Mouse (Mus musculus): ENCODE measurements around the gene Ntrk3.
A peak's percentile ranks its signal among the peaks of the same experiment; 100 is the strongest.

Ntrk3 gene

DNA sequence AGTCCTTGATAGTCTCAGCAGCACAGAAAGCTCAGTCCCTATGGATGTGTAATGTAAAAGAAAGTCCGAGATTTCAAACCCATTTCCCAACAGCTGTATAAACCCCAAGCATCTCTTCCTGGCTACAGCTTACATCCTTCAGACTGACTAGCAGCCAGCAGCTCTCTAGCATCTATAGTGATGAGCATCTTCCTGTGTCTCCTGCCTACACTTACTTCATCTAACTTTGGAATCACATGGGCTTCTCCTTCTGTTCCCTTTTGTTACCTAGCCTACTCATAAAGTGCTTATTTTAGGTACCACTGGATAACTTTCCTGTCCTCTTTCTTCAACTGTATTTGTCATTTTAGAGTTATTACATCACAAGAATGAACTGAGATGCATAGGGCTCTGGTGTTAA, 432.0 kb downstream of the Ntrk3 start:
- DNase-seq, result no peak

DNA sequence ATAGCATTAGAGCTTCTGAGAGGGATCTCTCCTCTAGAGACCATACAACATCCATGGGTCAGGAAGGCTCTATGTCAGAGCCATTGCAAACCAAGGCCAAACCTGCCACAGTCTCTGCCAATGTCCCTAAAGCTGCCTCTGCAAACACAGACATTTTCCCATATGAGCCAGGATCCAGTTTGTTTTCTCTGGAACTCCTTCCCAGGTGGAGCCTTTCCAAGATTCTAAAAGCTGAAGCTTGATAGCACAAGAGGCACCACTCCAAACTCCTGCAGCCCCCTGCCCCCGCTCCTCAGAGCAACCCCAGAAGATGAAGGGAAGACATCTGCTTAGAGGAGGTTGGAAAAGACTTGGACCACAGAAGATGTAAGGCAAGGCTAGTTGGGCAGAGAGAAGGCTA, 432.8 kb downstream of the Ntrk3 start:
- DNase-seq, result no peak

DNA sequence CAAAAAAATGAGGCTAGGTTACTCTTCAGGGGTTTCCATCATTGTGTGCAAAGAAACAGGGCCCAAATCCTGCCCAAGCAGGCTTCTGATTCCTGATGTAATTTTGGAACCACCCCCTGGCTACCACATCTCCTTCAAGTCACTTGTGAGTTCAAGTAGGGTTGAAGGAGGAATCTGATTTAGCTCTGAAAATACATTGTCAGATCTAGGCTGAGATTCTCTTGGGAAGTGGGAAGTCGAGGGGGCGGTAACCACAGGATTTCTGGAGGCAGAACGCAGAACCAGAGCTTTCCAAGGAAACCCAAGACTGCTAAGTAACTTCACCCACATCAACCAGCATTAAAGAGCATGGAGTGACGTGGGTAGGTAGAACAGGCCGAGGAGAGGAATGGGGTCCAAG, 440.5 kb downstream of the Ntrk3 start:
- DNase-seq, result no peak

DNA sequence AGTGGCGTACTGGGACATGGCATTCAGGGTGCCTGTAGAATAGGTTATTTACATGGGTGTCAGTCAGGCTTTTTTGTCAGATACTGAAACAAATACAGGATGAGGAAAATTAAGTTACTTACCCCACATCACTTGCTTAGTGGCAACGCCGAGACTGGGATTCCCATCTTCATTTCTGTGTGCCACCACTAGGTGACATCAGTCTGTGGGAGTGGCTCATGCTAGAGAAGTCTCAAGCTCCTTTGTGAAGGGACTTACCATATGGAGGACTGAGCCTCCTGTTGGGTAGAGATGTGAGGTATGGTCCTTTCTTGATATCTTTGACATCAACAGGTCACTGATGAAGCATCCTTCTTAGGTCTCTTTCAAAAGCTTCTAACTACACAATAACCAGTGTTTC, 443.5 kb downstream of the Ntrk3 start:
- no peak for DNase-seq

DNA sequence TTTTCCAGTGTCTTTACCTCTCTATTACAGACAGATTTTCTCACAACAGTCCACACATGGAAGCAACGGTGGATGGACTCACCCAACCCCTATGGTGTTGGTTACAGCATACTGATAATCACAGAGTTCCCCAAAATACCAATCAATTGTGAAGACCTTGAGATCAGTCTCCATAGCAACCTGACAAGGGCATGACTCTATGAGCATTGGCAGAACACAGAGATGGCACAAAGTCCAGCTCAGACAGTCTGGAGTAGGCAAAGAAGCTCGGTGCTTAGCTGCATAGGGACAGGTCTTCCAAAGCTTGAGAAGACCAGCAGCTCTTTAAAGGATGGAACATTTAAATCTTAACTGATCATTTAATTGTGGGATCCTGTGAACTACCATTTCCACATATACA, 447.6 kb downstream of the Ntrk3 start:
- DNase-seq, result no peak

DNA sequence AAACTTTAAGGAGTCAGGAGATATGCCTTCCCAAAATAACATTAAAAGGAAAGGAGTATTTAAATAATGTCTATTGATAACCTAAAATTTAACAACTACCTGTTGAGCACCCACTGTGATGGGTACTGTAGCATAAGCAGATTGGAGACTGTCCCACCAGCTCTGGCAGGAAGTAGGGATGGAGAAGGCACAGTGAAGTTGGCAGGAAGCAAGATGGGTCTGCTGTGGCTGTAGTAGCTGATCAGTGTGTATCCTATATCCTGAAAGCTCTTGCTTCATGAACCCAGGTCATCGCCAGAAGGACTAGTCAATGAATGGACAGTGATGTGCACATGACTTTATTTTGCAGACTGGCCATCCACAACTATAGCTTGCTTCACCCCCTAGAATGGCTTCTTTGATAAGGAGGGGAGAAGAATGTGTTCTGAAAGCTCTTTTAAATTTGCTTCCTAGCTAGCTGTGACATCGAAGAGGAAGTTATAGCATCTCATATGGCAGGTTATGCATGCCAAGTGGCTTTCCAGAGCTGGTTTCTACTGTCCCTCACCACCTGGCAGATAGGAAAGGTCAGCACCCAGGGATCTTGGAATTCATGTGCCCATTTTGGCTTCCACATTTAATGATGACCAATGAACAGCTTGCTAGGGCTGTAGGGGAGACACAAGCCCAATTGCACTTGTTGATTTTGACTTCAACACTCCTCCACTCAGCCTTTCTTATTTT, 451.1 kb downstream of the Ntrk3 start:
- peak; percentile 87 for DNase-seq

DNA sequence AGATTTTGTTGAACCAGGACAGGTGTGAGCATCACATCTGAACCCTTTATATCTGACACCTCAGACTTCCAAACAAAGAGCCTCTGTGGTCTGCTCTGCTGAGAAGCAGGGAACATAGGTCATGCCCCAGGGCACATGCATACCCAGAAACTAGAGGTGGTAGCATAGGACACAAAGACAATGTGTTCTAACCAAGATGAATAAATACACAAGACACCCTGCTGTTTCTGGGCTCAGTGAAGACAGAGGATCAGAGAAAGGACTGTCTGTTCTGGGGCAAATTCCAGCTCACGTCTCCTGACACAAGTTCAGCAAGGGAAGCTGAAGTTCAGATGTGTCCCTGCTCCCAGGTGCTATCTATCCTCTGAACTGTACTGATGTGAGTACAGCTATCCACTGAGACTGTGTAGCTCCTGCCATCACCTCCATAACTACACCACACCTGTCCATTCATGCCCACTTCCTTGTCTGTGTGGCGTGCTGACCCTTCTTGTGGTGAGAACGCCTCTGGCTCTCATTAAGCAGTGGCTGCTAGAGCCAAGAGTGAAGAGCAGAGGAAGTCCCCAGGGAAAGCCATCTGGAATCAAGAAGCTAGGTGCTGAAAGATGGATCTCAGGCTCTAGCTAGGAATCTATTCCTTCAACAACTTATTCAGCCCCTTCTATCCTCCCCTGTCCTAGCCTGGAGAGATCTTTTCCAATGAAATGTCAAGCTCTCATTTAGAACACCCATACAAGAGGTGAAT, 468.1 kb downstream of the Ntrk3 start:
- no peak for DNase-seq

DNA sequence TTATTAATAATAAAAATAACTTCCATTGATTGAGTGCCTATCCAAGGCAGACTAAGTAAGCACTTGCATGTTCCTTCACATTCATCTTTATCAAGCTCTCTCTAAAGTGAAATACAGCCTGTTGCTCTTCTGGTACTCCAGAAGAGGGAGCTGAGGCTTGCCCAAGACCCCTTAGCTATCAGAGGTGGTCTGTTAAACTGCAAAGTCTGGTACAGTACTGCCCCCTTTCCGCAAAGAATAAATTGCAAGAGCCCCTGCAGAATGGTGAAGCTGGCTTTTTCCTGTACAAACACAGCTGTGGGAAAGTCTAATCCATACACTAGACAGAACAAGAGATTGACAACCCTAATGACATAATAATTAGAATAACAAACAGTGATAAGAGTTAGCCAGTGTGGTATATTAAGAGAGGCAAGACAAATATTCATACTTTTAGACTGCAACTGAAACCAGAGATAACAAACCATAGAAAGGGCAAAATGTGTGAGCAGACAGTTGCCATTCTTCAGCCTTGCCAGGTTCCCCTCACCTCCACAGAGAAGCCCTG, 470.3 kb downstream of the Ntrk3 start:
- no peak for DNase-seq

DNA sequence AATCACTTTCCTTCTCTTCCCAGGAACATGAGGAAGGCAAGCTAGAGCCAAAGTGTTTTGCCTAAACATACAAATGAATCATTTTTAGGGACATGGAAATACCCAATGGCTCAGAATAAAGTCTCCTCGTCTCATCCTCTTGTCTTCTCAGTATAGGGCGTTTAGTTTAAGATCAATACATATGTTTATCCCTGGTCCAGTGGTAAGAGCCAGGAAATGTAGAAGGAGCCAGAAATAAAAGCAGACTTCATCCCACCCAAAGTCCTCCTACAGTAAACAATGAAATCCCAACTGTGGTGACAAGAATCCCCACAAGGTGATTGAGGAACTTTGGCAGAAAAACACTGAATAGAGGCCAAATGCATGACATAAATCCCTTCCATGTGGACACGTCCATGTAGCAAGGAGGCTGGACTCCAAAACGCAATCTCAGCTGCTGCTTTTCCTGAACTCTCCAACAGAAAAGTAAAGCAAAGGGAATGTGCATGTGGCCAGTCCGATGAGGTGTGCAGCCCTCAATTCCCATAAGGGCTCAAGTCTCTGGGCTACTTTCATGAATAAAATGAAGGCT, 473.3 kb downstream of the Ntrk3 start:
- no peak for DNase-seq

DNA sequence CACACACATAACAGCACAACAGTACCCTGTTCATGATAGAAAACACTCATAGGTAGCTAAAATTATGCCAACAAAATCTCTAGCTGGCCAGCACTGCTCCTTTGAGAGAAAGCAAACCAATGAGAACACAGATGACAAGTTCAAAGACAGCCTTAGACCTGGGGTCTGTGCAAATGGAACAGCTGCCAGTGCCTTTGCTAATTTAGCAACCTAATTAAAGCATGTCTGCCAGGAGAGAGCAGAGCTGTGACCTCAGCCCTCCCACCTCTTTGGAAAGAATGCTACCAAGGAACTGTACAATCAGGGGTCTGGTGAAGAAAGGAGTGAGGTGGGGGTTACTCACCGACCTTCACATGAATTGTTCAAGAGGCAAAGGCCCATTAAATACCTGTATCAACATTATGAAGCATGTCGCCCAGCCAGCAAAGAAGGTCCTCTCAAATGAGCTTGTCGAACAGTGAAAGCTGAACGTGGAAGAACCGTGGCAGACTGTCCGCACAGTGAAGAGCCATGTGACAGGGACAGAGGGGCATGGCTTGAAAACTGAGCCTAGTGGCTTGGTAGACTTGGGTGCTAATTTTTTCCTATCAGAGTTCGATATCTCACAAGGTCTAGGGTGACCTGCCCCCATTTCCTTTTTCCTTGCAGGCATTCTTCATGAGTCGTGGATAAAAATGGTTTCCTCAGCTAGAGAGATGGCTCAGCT, 476.2 kb downstream of the Ntrk3 start:
- DNase-seq, result no peak

DNA sequence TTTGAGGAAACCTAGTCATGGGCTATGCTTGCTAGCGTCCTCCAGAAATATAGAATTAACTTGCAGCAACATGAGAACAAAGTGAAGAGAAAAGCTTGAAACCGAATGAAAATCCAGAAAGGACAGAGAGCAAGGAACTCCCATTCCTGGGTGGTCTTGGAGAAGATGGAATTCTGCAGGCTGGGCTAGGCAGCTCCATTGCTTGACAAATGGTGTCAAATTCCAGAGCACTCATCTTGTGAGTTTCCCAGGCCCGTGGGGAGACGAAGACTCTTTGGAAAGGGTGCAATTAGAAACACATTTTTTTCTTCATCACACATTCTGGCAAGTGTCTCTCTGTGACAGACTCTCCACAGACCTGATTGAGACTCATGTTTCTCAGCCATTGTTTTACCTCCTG, 479.7 kb downstream of the Ntrk3 start:
- DNase-seq, result no peak

DNA sequence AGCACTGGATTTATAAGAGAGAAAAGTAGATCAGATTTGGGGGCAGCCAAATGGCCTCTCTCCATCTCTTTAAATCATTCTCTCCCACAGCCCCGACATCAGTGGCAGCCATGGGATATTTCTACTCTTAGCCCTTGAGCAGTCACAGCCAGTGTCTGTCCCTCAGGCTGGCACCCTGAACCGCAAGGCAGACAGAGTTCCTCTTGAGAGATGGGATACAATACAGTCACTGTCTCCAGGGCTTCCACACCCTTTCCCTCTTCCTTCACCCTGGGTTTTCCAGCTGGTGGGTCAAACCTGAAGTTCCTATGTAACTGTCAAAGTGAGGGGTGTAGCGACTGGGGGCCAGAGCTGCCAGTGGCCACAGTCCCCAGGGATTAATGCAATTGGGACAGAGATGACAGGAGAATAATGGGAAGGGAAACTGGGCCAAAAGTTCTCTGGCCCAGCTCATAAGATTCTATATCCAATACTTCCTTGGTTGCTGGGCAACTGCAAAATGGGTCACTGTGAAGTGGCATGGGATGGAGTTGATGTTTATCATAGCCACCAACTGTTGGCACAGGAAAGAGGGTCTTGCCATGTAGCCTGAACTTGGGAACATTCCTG, 483.9 kb downstream of the Ntrk3 start:
- DNase-seq, result no peak

DNA sequence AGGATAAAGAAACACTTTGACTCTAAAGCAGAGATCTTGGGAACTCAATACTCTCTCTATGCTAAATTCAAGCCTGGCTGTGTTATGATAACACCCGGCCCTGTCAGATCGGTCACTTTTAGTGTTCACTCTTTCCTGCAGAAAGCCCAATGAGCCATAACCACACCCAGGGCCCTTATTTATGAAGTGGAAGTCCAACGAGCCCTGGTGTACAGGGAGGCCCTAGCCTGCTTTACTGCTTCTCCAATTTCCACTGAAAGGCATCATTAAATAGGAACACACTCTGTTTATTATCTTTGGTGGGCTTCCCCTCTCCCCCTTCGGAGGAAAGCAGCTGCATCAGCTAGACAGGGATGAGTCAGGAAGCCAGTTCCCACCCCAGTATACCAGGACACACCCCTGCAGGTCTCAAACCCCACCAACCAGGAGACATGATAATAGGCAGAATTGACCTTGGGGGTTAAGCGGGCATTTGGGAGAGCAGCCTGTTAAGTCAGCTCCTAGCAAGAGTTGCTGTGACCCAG, 489.6 kb downstream of the Ntrk3 start:
- DNase-seq, result no peak

DNA sequence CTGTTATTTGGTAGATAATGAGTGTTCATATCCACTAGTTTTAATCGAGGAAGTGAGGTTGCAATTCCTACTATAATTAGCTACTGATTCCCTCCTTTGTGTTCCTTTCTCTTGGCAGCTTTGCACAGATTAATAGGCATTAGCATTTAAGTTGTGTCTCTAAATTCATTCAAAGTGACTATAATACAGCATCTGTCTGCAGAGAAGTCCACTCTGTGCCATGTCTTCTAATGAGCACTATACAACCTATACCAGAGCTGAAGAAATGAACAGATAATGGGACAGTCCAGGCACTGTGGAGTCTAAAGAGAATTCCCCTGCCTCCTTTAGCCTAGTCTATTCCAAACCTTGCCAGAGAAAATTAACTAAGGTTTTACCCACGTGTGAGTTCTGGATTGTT, 498.8 kb downstream of the Ntrk3 start:
- DNase-seq, result no peak

DNA sequence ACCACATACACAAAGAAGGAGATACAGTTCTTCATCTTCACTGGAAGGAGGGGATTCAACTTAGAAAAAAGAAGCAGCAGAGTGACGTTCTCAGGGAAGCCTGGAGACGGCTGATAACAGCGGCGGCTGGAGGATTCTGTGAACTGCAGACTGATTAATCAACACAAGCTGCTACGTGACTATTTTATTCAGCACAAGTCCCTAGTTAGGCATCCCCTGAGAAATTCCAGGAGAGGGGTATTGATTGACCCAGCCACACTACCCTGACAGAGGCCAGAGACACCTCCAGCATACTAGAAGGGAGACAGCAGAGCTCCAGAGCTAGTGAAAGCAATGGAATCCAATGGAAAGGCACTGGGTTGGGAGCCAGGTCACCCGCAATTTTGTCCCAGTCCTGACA, 516.1 kb downstream of the Ntrk3 start:
- no peak for DNase-seq

DNA sequence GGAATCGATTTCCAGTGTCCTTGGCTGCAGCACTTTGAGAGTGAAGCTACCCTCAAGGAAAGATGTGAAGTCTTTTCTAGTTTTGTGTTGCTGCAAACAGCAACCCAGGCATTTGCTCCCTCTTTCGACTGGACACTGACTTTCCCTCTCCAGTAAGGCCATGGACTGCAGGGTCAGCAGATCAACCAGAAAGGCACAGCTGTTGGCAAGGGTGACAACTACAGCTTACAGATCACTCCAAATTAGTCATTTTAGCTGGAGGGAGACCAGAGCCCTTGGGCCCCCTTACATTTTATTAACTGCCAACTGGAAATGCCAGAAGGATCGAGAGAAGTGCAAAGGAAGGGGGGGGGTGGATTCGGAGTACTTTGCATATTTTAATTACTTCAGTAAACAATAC, 516.9 kb downstream of the Ntrk3 start:
- DNase-seq, result no peak

DNA sequence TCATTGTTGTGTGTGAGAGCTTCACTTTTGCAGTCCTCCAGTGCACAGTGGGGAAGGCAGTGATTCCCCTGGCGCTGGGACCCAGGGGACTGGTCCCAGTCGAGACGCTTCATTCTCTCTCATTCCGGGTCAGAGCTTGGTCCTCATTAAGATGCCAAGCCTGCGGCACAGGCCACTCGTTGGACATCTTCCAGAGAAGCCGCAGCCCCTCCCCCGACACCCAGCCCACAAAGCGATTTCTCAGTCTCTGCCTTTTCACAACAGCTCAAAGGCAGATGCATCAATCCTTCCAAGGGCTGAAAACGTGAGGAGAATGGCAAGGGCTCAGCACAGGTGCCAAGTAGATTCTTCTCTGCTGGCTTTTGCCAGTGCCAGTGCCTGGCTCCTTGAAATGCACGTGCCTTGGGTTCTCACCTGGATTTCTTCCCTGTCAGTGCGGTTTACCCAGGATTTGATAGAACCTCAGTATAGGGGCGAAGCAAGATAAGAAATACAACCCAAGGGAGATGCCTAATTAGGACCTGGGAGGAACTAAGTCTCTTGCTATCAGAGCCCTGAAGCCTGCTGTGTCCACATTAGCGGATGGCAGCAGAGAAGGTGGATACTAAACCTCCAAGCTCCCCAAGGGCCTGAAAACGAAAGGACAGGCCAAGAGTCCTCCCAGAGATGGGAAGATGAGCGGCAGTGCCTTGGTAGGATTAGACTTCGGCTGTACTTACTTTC, 546.7 kb downstream of the Ntrk3 start:
- DNase-seq, result peak; percentile 51

DNA sequence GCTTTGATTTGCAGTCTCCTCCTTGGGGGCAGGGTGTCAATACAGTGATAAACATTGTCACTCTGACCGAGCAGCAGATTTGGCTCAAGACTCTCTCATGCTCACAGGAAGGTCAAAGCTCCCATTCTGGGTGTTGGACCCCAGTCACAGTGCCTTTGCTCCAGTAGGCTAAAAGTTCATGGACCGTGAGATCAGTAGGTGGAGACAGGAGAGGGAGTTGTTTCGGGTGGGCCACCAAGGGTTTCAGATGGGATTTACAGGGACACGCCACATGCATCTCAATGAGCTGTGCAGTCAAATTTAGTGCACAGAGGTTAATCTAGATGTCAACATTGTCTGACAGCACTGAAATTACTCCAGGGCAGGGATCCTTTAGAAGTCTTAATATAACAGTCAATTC, 552.2 kb downstream of the Ntrk3 start:
- no peak for DNase-seq

DNA sequence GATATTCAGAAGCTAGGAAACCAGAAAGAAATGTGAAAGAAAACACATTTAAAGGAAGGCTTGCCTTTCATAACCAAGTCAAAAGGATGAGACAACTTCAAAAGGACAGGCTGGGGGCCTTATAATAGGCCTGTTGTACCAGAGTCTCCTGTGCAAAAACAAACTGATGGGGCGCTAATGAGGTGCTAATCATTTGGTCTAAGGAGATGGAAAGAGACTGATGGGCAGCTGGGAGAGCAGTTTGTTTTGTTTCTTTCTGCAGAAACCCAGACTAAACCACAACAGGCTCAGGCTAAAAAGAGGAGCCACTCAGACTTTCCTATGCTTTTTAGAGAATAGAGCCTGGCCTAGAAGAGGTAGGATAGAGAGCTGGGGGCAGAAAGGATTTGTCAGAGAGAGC, 554.4 kb downstream of the Ntrk3 start:
- no peak for DNase-seq

DNA sequence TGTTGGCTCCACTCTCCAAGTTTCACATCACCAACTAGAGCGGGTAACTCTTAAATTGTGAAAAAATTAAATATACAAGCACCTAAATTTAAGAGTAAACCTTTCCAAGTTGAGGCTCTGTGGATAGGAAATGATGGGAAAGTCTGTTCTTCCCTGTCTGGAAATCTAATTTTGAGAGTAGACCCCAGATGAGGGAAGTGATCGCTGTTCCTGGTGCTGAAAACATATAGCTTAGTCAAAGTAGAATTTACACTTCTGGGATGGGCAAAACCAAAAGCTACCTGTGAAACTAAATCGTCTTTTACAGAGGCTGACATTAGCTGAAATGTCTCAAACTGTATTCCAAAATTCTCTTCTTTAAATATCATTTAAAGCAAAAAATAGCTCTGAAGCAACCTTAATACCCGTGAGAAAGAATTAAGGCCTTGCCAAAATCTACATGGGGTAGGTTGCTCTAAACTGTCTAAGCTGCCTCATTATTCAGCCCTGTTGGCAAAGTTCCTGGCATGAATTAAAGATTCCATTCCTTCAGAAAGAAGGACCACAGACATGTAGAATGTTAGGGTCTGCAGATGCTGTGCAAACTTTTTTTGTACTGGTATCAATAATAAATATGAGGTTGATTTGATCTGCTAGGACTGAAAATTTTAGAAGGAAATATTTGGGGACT, 557.7 kb downstream of the Ntrk3 start:
- DNase-seq, result no peak

DNA sequence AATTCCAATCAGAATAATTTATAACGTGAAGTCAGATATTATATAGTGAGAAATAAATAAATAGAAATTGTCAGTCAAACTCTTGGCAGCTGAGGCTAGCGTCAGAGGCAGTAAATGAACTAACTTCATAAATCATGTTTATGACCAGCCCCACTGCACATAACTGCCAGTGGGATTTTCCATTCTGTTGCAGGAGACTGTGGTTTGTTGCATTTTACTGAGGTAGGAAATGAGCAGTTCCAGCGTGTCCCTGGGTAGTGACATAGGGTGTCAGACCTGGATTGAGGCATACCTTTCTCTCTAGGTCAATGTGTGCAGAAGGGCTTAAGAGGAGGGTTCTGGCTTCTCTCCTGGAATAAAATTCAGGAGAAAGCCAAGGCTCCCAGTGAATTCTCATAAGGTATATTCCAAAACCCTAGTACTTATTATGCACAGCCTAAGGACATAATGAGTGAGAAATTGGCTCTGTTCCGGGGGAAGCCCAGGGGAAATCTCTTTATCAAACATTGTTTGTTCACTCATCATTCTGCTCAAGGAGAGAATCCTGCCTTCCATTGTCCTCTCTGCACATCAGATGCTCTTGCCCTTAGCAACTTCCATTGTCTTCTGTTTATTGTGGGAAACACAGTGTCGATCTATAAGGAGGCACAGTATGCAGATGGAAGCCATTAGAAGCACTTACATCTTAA, 565.4 kb downstream of the Ntrk3 start:
- no peak for DNase-seq

Measured in cerebellum, adult 11-12 months (tissue).